Mouse (Mus musculus) lung, postnatal 0 days (tissue): Measurements from ENCODE around the gene Gramd4.

Experiments used
- CTCF ChIP-seq: IDR thresholded peaks from 2 replicates; pipeline ENCODE4 v1.5.1; 2016; ENCODE audit warnings: antibody characterized with exemption, mild to moderate bottlenecking
- EP300 ChIP-seq: IDR thresholded peaks from 2 replicates; pipeline ENCODE4 v1.6.1; 2016; ENCODE audit warnings: antibody characterized with exemption, mild to moderate bottlenecking, control low read depth

- no peak for TF ChIP-seq EP300
- TF ChIP-seq CTCF = no peak
Measured at GRCm38 (mm10) chr15:86021971-86022370, 35.5 kb upstream of the Gramd4 start.
